Mouse (Mus musculus) ES-E14 (cell line): ENCODE results near the gene Phykpl. TPM values are rescaled to one million over a fixed set of nuclear protein-coding genes. Genes with fewer than 3 reads are reported as not detected.

Experiments
- DNase-seq: peaks from one replicate; pipeline ENCODE4 v3.0.0-alpha.2; 2013; ENCODE audit warnings: low read depth, low spot score
- H3K27ac ChIP-seq: 2 replicates; pipeline ENCODE4 v1.5.1; 2012; ENCODE audit warnings: low read depth, mild to moderate bottlenecking, low read length, moderate library complexity, mixed read lengths; ENCODE audit not compliant: poor library complexity, insufficient read depth, severe bottlenecking
- H3K36me3 ChIP-seq: 2 replicates; pipeline ENCODE4 v1.6.1; 2012; ENCODE audit warnings: mild to moderate bottlenecking, low read length, moderate library complexity, mixed read lengths; ENCODE audit not compliant: control insufficient read depth, poor library complexity, insufficient read depth, severe bottlenecking
- H3K4me1 ChIP-seq, 2 experiments: fragments of 150-350 bp in 1 of 2; sonication (generic) in 1 of 2; 2 replicates each; pipeline ENCODE4 v1.6.1; 2012; ENCODE audit warnings: low read length in 2 of 2, mild to moderate bottlenecking in 1 of 2, mixed read lengths in 1 of 2; ENCODE audit not compliant: control insufficient read depth in 2 of 2, insufficient read depth in 2 of 2, poor library complexity in 1 of 2
- H3K4me3 ChIP-seq, 2 experiments: fragments of 150-350 bp in 1 of 2; sonication (generic) in 1 of 2; 2 replicates each; pipeline ENCODE4 v1.5.1; 2012; ENCODE audit warnings: low read length in 2 of 2, low read depth in 1 of 2, mild to moderate bottlenecking in 1 of 2, mixed read lengths in 1 of 2; ENCODE audit not compliant: insufficient read depth in 1 of 2, poor library complexity in 1 of 2, severe bottlenecking in 1 of 2
- H3K9ac ChIP-seq: 2 replicates; pipeline ENCODE4 v1.6.1; 2012; ENCODE audit warnings: low read depth, mild to moderate bottlenecking, low read length, mixed read lengths; ENCODE audit not compliant: poor library complexity, insufficient read depth, severe bottlenecking
- H3K9me3 ChIP-seq: fragments of 150-350 bp; sonication (generic); 2 replicates; pipeline ENCODE4 v1.6.1; 2012; ENCODE audit warnings: low read depth, mild to moderate bottlenecking, low read length; ENCODE audit not compliant: control insufficient read depth, insufficient read depth
- CHD2 ChIP-seq: IDR thresholded peaks from 2 replicates; pipeline ENCODE4 v1.6.1; 2014; ENCODE audit warnings: mild to moderate bottlenecking, low read depth, low read length, inconsistent platforms
- HCFC1 ChIP-seq: IDR thresholded peaks from 2 replicates; pipeline ENCODE4 v1.6.1; 2012; ENCODE audit warnings: low read length, inconsistent platforms, borderline replicate concordance; ENCODE audit not compliant: insufficient read depth
- MAFK ChIP-seq: IDR thresholded peaks from 2 replicates; pipeline ENCODE4 v1.6.1; 2014; ENCODE audit warnings: mild to moderate bottlenecking, low read depth, low read length, inconsistent platforms; ENCODE audit not compliant: insufficient read depth
- ZC3H11A ChIP-seq: IDR thresholded peaks from 2 replicates; pipeline ENCODE4 v1.6.1; 2012; ENCODE audit warnings: low read depth, mild to moderate bottlenecking, inconsistent platforms, low read length, borderline replicate concordance
- ZNF384 ChIP-seq: IDR thresholded peaks from 2 replicates; pipeline ENCODE4 v1.6.1; 2012; ENCODE audit warnings: low read depth, low read length, inconsistent platforms
- in situ Hi-C, 2 experiments: fragments of 600-800 bp; cut with MboI; formaldehyde crosslinking; loops; one replicate each; pipeline ENCODE4 v1.15.1; 2025; ENCODE audit warnings: low sequenced_read_pairs in 2 of 2, inconsistent platforms in 1 of 2; ENCODE audit not compliant: unreplicated experiment in 2 of 2
- total RNA-seq: library from RNA; depleted of rRNA; stranded (reverse); fragments of 300-350 nt; gene quantifications from 2 replicates; pipeline ENCODE4 v1.2.3, GENCODE M21; 2012

The Phykpl gene
- total RNA-seq, 1 experiment, result 23.4 TPM

DNA sequence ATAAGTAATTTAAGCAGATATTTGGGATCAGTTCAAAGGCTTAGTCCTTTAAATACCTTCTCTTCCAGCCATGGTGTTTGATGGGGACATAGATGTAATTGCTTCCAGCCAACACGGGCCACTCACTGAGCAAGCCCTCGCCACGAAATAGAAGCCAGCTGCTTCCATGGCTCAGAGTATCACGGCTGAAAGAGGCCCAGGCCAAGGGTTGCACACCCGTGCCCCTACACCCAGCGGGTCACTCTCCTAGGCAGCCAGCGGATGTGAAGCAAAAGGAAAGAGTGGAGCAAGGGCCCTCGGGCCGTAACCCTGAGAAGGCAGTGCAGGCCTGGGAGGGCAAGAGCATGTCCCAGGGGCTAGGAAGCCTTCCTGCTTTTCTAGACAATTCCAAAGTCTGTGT, 42.1 kb upstream of the Phykpl start:
- H3K4me3 ChIP-seq, result no peak overlapping the region
- H3K36me3 ChIP-seq, result no peaks in the 10 kb centered on the region
- no peak overlapping the region for H3K9ac ChIP-seq
- DNase-seq, result no peak
- TF ChIP-seq ZC3H11A, result no peak
- TF ChIP-seq ZNF384, result no peak
- TF ChIP-seq HCFC1, result no peak
- no peak for TF ChIP-seq MAFK
- no peak for TF ChIP-seq CHD2
- in situ Hi-C loops, result no loop called here
- no peaks in the 10 kb centered on the region for H3K4me1 ChIP-seq
- no peaks in the 10 kb centered on the region for H3K9me3 ChIP-seq
- H3K27ac ChIP-seq, result no peak overlapping the region

GRCm38 (mm10) chr11:51543487-51544050, 41.0 kb upstream of the Phykpl start:
- in situ Hi-C loops, result no loop called here
- H3K9ac ChIP-seq, result no peak overlapping the region
- H3K9me3 ChIP-seq, result no peaks in the 10 kb centered on the region
- H3K27ac ChIP-seq, result no peak overlapping the region
- no peak for DNase-seq
- TF ChIP-seq CHD2 (no peak), ZC3H11A (no peak), ZNF384 (no peak), MAFK (no peak), HCFC1 (no peak)
- no peak overlapping the region for H3K4me3 ChIP-seq
- H3K36me3 ChIP-seq, result no peaks in the 10 kb centered on the region
- H3K4me1 ChIP-seq, result no peaks in the 10 kb centered on the region

GRCm38 (mm10) chr11:51544413-51544812, 40.1 kb upstream of the Phykpl start:
- TF ChIP-seq ZNF384 (no peak), ZC3H11A (no peak), HCFC1 (no peak), MAFK (no peak), CHD2 (no peak)
- Histone ChIP-seq H3K4me3 (no peak overlapping the region), H3K9ac (no peak overlapping the region), H3K4me1 (no peaks in the 10 kb centered on the region), H3K9me3 (no peaks in the 10 kb centered on the region), H3K36me3 (no peaks in the 10 kb centered on the region), H3K27ac (no peak overlapping the region)
- in situ Hi-C loops, result no loop called here
- no peak for DNase-seq

DNA sequence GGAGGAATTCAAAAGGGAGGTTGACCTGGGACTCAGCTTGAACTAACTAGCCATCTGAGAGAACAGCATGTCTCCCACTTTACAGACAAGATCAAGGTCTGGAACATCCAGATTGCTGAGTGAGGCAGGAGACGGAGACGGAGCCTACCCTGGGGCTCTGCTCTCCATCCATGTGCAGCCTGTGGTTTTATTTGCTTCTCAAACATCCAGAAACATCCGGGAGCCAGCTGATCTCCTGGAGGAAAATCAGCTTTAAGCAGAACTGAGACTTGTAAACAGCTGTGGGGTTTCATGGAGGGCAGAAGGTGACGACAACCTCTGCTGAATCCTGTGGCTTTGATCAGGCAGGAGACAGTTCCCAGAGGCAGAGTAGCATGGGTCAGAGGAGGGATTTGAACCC, 38.7 kb upstream of the Phykpl start:
- H3K4me3 ChIP-seq, result no peak overlapping the region
- no peaks in the 10 kb centered on the region for H3K36me3 ChIP-seq
- TF ChIP-seq ZNF384, result no peak
- TF ChIP-seq ZC3H11A, result no peak
- no peak for TF ChIP-seq HCFC1
- no peak for TF ChIP-seq MAFK
- no peak for TF ChIP-seq CHD2
- no peak overlapping the region for H3K9ac ChIP-seq
- no peak overlapping the region for H3K27ac ChIP-seq
- in situ Hi-C loops, result no loop called here
- H3K4me1 ChIP-seq, result no peaks in the 10 kb centered on the region
- DNase-seq, result no peak
- H3K9me3 ChIP-seq, result no peaks in the 10 kb centered on the region

GRCm38 (mm10) chr11:51551253-51551652, 33.3 kb upstream of the Phykpl start:
- in situ Hi-C loops, result no loop called here
- no peak overlapping the region for H3K4me3 ChIP-seq
- H3K9me3 ChIP-seq, result no peaks in the 10 kb centered on the region
- no peaks in the 10 kb centered on the region for H3K4me1 ChIP-seq
- TF ChIP-seq HCFC1 (no peak), MAFK (no peak), ZNF384 (no peak), CHD2 (no peak), ZC3H11A (no peak)
- no peak overlapping the region for H3K9ac ChIP-seq
- no peaks in the 10 kb centered on the region for H3K36me3 ChIP-seq
- no peak for DNase-seq
- H3K27ac ChIP-seq, result no peak overlapping the region
